Mouse (Mus musculus): ENCODE results near the gene Gstm6. TPM values are rescaled to one million over a fixed set of nuclear protein-coding genes. Genes with fewer than 3 reads are reported as not detected.

Gstm6 gene
- polyA plus RNA-seq, 1 experiment from 2014 or later = 8.1 TPM

Other genes with a start within 250 kb of the Gstm6 start
- 131 and 141 TPM in 2 replicates for gene Ahcyl1, start 247.2 kb downstream of the Gstm6 start, polyA plus RNA-seq (2014; fragmentation: Nextera tagmentation; extraction: Ambion mirVana)
- 7.8 and 7.9 TPM in 2 replicates for gene Csf1, start 183.3 kb downstream of the Gstm6 start, polyA plus RNA-seq (2014; fragmentation: Nextera tagmentation; extraction: Ambion mirVana)
- not detected in 2 replicates for gene Eps8l3, start 66.5 kb downstream of the Gstm6 start, polyA plus RNA-seq (2014; fragmentation: Nextera tagmentation; extraction: Ambion mirVana)
- 255 and 259 TPM in 2 replicates for gene Gstm5, start 47.9 kb downstream of the Gstm6 start, polyA plus RNA-seq (2014; fragmentation: Nextera tagmentation; extraction: Ambion mirVana)
- 45.8 and 54.6 TPM in 2 replicates for gene Gstm7, start 11.9 kb downstream of the Gstm6 start, polyA plus RNA-seq (2014; fragmentation: Nextera tagmentation; extraction: Ambion mirVana)
- gene Gstm3, start 25.5 kb upstream of the Gstm6 start, polyA plus RNA-seq (2014; fragmentation: Nextera tagmentation; extraction: Ambion mirVana) = not detected in 2 replicates
- gene Gstm2, start 42.7 kb upstream of the Gstm6 start, polyA plus RNA-seq (2014; fragmentation: Nextera tagmentation; extraction: Ambion mirVana) = 7.9 and 8.4 TPM in 2 replicates
- gene Gstm1, start 74.2 kb upstream of the Gstm6 start, polyA plus RNA-seq (2014; fragmentation: Nextera tagmentation; extraction: Ambion mirVana) = 92.3 and 106 TPM in 2 replicates
- 17.5 and 19.1 TPM in 2 replicates for gene Gstm4, start 101.1 kb upstream of the Gstm6 start, polyA plus RNA-seq (2014; fragmentation: Nextera tagmentation; extraction: Ambion mirVana)
- 43.8 and 45.5 TPM in 2 replicates for gene Ampd2, start 142.9 kb upstream of the Gstm6 start, polyA plus RNA-seq (2014; fragmentation: Nextera tagmentation; extraction: Ambion mirVana)
- gene Gnat2, start 149.0 kb upstream of the Gstm6 start, polyA plus RNA-seq (2014; fragmentation: Nextera tagmentation; extraction: Ambion mirVana) = 0.33 and 0.48 TPM in 2 replicates
- 132 and 142 TPM in 2 replicates for gene Gnai3, start 202.4 kb upstream of the Gstm6 start, polyA plus RNA-seq (2014; fragmentation: Nextera tagmentation; extraction: Ambion mirVana)
- 3.6 and 3.9 TPM in 2 replicates for gene Gpr61, start 211.1 kb upstream of the Gstm6 start, polyA plus RNA-seq (2014; fragmentation: Nextera tagmentation; extraction: Ambion mirVana)
- 11.1 and 11.3 TPM in 2 replicates for gene Amigo1, start 242.6 kb upstream of the Gstm6 start, polyA plus RNA-seq (2014; fragmentation: Nextera tagmentation; extraction: Ambion mirVana)